Mouse (Mus musculus) ES-Bruce4 (cell line): ENCODE data around the gene Rassf4. TPM values are rescaled to one million over a fixed set of nuclear protein-coding genes. Genes with fewer than 3 reads are reported as not detected.

Experiments
- H3K27ac ChIP-seq: 2 replicates; pipeline ENCODE4 v1.5.1; 2012; ENCODE audit warnings: low read length, inconsistent platforms; ENCODE audit not compliant: insufficient read depth
- H3K27me3 ChIP-seq: 2 replicates; pipeline ENCODE4 v1.6.1; 2012; ENCODE audit warnings: mild to moderate bottlenecking, low read length, inconsistent platforms; ENCODE audit not compliant: control insufficient read depth, poor library complexity, insufficient read depth, severe bottlenecking
- H3K36me3 ChIP-seq: 2 replicates; pipeline ENCODE4 v1.6.1; 2012; ENCODE audit warnings: inconsistent platforms, mild to moderate bottlenecking, low read length, moderate library complexity; ENCODE audit not compliant: control insufficient read depth, poor library complexity, insufficient read depth, severe bottlenecking
- H3K4me1 ChIP-seq: one replicate; pipeline ENCODE4 v1.8.1; 2011; ENCODE audit warnings: low read length; ENCODE audit not compliant: control insufficient read depth, insufficient read depth
- H3K4me3 ChIP-seq: 2 replicates; pipeline ENCODE4 v1.5.1; 2011; ENCODE audit warnings: low read depth, mild to moderate bottlenecking, low read length
- H3K9ac ChIP-seq: 2 replicates; pipeline ENCODE4 v1.6.1; 2012; ENCODE audit warnings: low read depth, mild to moderate bottlenecking, inconsistent platforms; ENCODE audit not compliant: poor library complexity, severe bottlenecking
- H3K9me3 ChIP-seq: replicated peaks from 2 replicates; pipeline ENCODE4 v1.6.1; 2012; ENCODE audit warnings: mild to moderate bottlenecking, low read length, inconsistent platforms; ENCODE audit not compliant: control insufficient read depth, poor library complexity, insufficient read depth, severe bottlenecking
- CTCF ChIP-seq: IDR thresholded peaks from one replicate; pipeline ENCODE4 v1.8.1; 2011; ENCODE audit warnings: low read depth, low read length
- EP300 ChIP-seq: IDR thresholded peaks from 2 replicates; pipeline ENCODE4 v1.6.1; 2011; ENCODE audit warnings: low read depth, low read length; ENCODE audit not compliant: insufficient read depth
- POLR2A ChIP-seq: IDR thresholded peaks from one replicate; pipeline ENCODE4 v1.8.1; 2011; ENCODE audit warnings: low read length; ENCODE audit not compliant: insufficient read depth
- polyA plus RNA-seq: library from polyadenylated mRNA; stranded (reverse); fragments of >200 nt; gene quantifications from 2 replicates; pipeline ENCODE4 v1.2.4, GENCODE M21; 2011; ENCODE audit warnings: low read depth; ENCODE audit not compliant: missing spikeins, insufficient read depth, insufficient read length

Gene Rassf4
- polyA plus RNA-seq, 1 experiment, result 4.1 TPM

DNA sequence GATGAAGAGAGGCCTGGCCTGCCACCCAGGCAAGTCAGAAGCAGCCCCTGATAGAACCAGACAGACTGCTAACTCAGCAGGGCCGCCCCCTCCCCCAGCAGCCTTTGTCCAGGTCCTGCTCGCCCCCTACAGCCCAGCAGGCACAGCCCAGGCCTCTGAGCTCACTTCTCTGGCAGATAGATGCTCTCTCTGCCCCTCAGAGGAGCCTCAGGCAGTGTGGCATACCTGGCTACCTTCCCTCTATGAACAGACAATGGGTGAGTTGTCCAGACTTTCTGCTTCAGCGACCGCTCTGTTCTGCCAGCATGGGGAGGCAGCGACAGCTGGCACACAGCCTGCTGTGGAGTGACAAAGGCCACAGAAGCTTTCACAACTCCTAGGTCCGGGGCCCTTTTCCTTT is 3.6 kb downstream of the Rassf4 start:
- H3K9me3 ChIP-seq, result no peaks in the 10 kb centered on the region
- H3K27me3 ChIP-seq, result no peaks in the 10 kb centered on the region
- no peaks in the 10 kb centered on the region for H3K36me3 ChIP-seq
- H3K27ac ChIP-seq, result no peak overlapping the region
- H3K4me1 ChIP-seq, result peaks cover 1% of the 10 kb centered on the region
- no peak overlapping the region for H3K4me3 ChIP-seq
- no peak overlapping the region for H3K9ac ChIP-seq
- TF ChIP-seq EP300 (no peak), CTCF (no peak), POLR2A (no peak)

DNA sequence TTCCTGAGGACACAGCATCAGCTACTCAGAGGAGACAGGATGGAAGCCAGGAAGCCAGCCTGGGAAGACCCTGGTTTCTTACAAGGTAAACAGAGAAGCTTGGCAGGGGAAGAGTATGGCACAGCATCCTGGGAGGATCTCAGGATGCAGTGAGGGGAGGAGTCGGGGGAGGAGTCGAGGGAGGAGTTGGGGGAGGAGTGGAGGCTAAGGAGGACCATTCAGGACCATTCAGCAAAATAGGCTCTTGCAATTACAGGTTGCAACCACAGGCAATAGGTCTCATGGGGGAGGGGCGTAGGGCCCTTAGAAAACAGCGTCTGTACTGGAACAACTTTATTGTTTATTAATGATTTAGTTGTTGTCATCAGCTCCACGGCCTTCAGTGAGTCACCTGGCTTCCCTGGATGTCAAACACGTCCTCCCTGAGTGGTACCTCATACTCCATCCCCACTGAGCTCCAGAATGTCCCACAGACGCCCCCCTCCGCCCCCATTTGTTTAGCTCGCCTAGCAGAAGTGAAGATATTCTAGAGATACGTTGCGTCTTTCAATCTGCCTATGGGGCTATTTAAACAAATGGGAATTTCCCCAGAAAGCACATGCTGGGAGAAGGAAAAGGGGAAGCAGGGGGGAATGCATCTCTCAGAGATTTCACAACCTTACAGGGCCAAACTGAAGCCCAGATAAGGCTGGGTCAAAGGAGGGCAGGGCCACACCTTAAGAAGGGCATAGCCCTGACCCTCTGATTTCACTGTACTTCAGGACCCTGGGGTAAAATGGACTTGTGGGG is 4.9 kb downstream of the Rassf4 start:
- TF ChIP-seq EP300, result no peak
- TF ChIP-seq CTCF, result no peak
- TF ChIP-seq POLR2A, result no peak
- Histone ChIP-seq H3K4me3 (no peak overlapping the region), H3K4me1 (peaks cover 1% of the 10 kb centered on the region), H3K27ac (no peak overlapping the region), H3K9me3 (no peaks in the 10 kb centered on the region), H3K27me3 (no peaks in the 10 kb centered on the region), H3K36me3 (no peaks in the 10 kb centered on the region), H3K9ac (no peak overlapping the region)

DNA sequence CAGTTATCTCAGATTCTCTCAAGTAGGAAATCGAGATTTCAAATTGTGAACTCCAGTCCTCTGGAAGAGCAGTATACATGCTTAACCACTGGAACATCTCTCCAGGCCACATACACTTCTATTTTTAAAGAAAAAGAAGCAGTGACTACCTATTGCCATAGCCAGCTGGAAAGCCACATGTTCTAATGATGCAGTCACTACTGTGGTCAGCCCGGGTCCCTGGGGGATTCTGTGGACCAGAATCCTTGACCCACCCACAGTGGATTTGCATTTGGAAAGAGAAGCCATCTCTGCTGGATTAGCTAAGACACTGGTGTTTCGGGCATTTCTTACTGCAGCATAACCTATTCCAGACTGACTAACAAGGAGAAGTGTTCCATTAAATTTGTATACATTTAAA is 6.4 kb downstream of the Rassf4 start:
- H3K27me3 ChIP-seq, result no peaks in the 10 kb centered on the region
- H3K27ac ChIP-seq, result no peak overlapping the region
- H3K36me3 ChIP-seq, result no peaks in the 10 kb centered on the region
- no peak overlapping the region for H3K4me3 ChIP-seq
- H3K9me3 ChIP-seq, result no peaks in the 10 kb centered on the region
- TF ChIP-seq POLR2A (no peak), EP300 (no peak), CTCF (no peak)
- peaks cover 1% of the 10 kb centered on the region for H3K4me1 ChIP-seq
- no peak overlapping the region for H3K9ac ChIP-seq

DNA sequence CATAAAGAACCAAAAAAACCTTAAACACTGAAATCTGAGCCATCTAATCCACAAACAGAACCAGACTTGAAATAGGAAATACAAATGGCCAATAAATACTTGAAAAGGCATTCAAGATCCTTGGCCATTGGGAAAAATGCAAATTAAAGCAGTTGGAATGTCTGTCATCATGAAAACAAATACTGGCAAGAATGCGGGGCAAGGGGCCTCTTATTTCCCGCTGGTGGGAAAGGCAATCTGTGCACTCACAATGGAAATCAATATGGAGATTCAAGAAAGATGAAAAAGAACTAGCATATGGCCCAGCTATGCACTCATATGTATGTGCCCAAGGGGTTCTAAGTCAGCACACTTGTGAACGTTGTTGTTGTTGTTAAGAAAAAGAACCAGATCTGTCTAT is 6.9 kb downstream of the Rassf4 start:
- Histone ChIP-seq H3K27me3 (no peaks in the 10 kb centered on the region), H3K27ac (no peak overlapping the region), H3K9me3 (no peaks in the 10 kb centered on the region), H3K4me1 (peaks cover 1% of the 10 kb centered on the region), H3K4me3 (no peak overlapping the region), H3K9ac (no peak overlapping the region), H3K36me3 (no peaks in the 10 kb centered on the region)
- no peak for TF ChIP-seq EP300
- no peak for TF ChIP-seq POLR2A
- no peak for TF ChIP-seq CTCF

DNA sequence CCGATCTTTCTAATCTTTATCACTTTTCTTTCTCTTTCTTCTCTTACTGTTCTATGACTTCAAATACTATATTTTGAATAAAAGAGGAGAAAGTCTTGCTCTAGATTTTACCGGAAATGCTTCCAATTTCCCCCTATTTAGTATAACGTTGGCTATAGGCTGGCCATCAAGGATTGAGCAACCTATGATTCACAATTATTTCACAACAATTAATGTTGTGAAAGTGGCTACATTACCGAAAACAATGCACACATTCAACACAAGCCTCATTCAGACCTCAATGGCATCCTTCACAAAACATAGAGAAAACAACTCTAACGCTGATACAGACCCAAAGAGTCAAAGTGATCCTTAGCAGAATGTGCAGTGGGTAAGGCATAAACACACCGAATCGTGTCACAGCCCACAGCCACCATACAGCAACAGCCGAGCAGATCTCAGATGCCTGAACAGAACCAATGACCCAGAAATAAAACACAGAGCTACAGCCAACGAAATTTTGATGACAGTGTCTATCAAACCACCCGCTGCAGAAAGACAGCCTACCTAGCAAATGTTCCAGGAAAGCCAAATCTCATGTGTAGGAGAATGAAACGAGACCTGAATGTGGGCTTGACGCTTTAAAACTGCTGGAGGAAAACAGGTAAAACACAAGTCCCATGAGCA is 7.5 kb downstream of the Rassf4 start:
- Histone ChIP-seq H3K4me1 (peaks cover 1% of the 10 kb centered on the region), H3K27me3 (no peaks in the 10 kb centered on the region), H3K9ac (no peak overlapping the region), H3K9me3 (no peaks in the 10 kb centered on the region), H3K36me3 (no peaks in the 10 kb centered on the region), H3K4me3 (no peak overlapping the region), H3K27ac (no peak overlapping the region)
- no peak for TF ChIP-seq CTCF

DNA sequence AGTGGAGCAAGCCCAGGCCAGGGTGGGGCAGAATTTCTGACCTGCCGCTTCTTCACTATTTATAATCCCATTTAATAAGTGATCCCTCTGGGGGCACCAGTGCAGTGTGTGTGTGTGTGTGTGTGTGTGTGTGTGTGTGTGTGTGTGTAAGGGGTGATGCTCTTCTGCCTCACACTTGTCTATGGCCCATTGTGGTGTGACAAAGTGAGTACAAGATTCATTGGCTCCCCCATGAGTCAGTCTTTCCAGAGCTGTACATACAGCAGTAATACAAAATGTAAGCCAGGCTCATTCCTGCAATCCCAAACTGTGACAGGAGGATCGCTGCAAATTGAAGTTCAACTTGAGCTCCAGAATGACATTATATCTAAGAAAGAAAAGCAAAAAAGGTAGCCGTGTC is 8.9 kb downstream of the Rassf4 start:
- Histone ChIP-seq H3K36me3 (no peaks in the 10 kb centered on the region), H3K4me1 (peaks cover 1% of the 10 kb centered on the region), H3K27me3 (no peaks in the 10 kb centered on the region), H3K9ac (no peak overlapping the region), H3K27ac (no peak overlapping the region), H3K4me3 (no peak overlapping the region), H3K9me3 (no peaks in the 10 kb centered on the region)
- no peak for TF ChIP-seq CTCF
- TF ChIP-seq POLR2A, result no peak
- no peak for TF ChIP-seq EP300
